Mouse (Mus musculus) gastrocnemius, postnatal 14 days (tissue): ENCODE data around the gene Patj. TPM values are rescaled to one million over a fixed set of nuclear protein-coding genes. Genes with fewer than 3 reads are reported as not detected.

Source experiments
- DNase-seq: peaks from one replicate; pipeline ENCODE4 v3.0.0; 2021; ENCODE audit warnings: mixed read lengths
- intact Hi-C: fragments of 180-260 bp; cut with DNase I; formaldehyde crosslinking; loops from one replicate; pipeline ENCODE4 v1.15.1; 2025; ENCODE audit warnings: low total_unique reads
- total RNA-seq, 2 experiments: library from RNA; stranded (reverse); gene quantifications; 2 replicates each; pipeline ENCODE4 v1.2.3; 2021

Patj gene
- total RNA-seq, 2 experiments from 2014 or later, result 1.9 to 2.7 TPM

DNA sequence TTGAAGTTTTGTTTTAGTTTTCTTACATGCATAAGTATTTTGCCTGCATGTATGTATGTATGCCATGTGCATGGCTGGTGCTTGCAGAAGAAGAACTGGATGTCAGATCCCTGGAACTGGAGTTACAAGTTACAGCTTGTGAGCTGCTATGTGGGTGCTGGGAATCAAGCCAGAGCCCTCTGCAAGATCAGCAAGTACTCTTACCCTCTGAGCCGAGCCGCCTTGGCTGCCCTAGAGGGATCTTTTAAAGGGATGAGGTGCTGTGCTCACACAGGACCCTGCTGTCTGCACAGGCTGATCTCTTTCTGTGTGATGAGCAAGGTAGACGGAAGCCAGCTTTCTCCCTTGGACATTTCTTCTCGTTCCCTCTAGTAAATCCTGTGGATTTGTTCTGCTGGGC, 102.8 kb downstream of the Patj start:
- no peak for DNase-seq
- intact Hi-C loops, result no loop called here

DNA sequence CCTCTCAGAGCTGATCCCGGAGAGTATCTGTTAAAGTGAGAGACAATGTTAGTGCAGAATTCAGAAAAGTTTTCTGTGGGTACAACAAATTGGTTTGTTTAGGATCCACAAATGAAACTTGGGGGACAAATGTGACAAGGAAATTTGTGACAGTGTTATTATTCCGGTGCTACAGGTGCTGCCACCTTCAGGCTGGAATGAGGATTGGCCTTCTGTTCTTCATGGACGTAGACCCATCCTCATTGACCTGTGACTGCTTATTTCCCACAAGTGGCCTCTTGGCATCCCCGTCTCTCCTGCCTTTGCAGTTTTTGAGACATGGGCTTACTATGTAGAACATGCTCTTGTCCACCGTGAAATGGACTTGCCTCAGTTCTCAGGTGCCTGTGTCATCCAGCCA, 104.6 kb downstream of the Patj start:
- no peak for DNase-seq
- intact Hi-C loops, result no loop called here

DNA sequence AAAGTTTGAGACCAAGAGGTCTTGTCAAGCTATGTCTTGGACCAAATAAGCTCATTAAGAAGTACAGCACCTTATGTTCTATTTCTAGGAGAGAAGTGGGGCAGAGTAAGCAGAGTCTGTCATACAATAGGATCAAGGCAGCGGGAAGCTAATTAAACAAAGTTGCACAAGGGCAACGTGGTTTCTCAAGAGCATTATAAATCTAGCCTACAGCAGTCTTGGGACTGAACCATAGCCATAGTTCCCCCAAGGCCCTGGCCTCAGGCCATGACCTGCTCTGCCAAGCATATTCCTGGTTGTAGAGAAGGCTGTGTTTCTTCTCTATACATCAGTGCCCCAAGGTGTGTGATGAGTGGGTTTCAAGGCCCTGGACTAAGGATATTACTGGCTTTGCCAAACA, 105.3 kb downstream of the Patj start:
- DNase-seq, result no peak
- intact Hi-C loops, result no loop called here

DNA sequence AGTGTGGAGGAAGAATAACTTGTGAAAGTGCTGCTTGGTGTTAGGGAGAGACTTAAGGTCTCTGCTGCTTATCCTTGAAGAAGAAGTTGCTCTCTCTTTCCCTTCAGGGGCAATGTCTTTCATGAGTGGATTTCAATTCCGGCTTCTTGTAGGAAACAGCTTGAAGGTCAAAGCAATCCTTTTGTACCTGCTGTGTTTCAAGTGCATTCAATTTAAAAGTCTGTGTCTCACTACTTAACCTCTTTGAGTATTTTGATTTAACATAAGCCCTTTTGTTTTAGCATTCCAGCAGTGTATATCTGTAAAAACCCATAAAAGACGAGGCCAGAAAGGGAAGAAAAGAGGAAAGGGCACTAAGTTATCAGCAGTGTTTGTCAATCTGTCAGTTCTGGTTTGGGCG, 109.2 kb downstream of the Patj start:
- no peak for DNase-seq
- intact Hi-C loops, result no loop called here

DNA sequence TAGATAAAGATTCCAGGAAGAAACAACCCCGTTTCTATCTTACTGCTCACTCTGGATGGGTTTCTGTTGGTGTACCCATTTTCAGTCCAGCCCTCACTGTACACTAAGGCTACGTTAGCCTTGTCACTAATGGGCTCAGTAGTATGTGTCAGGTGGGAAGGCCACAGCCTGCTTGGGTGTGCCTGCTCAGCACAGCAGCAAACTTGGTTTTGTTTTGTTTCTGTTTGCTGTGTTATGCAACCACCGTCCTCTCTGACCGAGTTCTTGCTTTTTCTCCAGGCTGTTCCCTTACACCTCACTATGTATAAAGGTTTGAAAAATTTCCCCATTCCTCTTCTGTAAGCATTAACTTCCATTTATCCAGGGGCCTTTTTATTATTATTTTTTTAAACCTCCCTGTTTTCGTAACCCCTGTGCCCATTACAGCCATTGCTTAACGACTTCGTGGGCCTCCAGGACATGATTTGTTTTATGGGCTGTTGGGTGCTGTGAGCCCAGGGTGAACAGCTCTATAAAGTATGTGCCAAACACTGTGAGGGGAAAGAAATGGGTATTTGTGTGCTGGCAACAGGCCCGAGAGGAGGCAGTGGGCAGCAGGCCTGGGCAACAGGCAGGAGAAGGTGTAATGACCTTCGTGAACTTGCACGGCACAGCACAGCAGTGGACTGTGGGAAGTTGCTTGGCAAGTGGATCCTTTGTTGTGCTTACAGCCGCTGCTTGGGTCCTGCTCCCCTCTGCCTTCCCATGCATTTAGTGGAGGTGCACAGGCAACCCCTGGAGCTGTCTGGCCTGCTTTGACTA, 113.1 kb downstream of the Patj start:
- no peak for DNase-seq
- intact Hi-C loops, result no loop called here

DNA sequence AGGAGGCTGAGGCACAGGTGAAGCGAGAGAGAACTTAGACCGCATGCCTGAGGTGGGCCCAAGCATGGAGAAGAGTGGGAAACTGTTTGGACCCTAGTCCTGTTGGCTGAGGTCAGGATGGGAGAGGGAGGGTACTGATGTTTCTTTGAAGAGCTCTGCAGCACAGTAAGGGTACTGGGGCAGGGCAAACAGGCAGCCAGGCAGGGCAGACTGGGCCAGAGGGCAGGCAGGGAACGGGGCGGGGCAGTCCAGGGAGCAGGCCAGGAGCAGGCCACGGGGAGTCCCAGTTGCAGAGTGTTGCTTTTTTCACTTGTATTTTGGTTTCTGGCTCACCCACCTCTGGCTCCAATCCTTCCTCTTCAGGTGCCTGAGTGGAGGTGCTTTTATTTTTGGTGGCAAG, 114.4 kb downstream of the Patj start:
- peak; percentile 15 for DNase-seq
- intact Hi-C loops, result no loop called here

DNA sequence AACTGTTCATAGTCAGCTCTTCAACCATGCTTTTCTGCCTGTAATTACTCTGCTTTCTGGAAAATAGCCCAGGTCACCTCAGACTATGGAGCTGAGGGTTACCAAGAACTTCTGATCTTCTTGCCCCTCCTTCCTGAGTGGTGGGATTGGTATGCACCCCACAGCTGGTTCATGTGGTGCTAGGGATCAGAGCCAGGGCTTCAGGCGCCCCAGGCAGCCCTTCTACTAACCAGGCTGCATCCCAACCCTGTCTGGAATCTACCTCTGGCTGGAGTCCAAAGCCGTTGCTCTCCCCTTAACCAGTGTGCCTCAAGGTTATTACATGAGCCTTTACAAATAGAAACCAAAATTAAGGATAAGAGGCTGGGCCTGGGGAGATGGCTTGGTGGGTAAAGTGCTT, 115.7 kb downstream of the Patj start:
- intact Hi-C loops, result no loop called here

DNA sequence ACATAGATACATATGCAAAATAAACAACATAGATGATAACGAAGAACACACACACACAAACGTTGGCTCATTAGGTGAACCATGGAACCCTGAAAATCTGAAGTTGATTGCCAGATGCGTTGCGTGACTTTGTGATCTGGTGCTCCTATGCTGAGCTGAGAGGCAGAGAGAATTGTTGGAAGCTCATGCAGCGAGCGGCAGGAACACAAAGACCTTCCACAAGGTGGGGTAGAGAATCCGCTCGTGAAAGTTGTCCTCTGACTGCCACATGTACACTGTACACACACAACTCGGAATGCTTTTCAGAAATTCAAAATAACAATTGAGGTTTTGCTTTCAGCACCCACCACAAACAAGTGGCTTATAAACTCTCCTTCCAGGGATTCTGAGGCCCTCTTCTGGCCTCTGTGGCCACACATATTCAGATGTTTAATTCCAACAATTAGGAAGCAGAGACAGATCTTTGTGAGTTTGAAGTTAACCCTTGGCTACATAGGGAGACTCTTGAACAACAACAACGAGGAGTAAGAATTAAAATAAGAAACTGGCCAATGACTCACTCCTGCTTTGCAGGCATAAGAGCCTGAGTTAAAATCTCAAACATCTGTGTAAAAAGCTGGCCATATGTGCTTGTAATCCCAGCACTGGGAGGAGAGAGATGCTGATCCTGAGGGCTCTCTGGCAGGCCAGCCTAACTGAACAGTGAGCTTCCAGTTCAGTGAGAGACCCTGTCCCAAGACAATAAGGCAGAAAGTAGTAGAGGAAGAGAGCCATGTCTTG, 116.6 kb downstream of the Patj start:
- DNase-seq, result no peak
- intact Hi-C loops, result no loop called here

More for the DNA sequence above, 115.7 kb downstream of the Patj start:
- DNase-seq, result no peak

DNA sequence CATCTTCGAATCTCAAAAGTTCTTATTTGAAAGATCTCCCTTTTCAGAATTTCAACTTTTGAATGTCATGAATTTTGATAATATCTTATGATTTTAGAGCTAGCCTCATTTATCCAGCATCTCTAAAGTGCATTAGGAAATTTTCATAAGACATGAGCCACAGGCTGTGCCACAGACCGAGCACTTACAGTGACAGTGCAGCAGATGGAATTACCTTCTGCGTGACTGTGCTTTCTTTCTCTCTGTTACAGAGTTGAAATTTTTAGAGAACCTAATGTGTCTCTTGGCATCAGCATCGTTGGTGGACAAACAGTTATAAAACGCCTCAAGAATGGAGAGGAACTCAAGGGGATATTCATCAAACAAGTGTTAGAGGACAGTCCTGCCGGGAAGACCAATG, 124.9 kb downstream of the Patj start:
- intact Hi-C loops, result no loop called here
- no peak for DNase-seq

DNA sequence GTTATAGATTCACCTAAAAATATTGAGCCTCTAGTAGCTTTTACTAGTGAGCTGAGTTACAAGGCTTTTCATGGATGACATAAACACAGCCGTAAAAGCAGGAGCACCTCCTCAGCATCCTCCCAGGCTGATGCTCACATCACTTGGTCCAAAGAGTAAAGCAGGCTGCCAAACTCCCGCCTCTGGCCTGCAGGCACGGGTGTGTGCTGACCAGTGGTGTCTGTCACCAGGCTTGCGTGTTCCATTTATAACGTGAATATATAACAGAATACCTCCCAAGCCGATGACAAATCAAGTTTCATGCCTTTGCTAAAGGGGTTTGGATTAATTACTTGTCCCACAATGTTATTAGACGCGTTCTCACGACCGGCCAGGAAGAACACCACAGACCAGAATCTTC, 128.9 kb downstream of the Patj start:
- intact Hi-C loops, result no loop called here
- no peak for DNase-seq

DNA sequence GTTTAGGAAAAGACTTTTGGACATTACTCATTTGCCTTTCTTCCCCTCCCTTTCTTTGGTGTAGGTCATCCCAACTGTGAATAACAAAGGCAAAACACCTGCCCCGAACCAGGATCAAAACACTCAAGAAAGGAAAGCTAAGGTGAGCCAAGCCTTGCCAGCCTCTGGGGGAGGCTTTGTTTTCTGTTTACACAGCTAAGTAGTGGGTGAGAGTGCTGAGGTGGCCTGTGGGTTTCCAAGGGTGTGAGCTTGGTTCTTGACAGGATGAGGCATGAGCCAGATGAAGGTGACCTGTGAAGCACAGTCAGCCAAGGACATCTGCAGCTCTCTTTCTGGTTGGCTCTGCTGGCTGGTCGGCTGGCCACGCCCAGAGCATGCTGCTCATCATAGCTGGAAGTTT, 139.9 kb downstream of the Patj start:
- intact Hi-C loops, result no loop called here
- DNase-seq, result no peak

DNA sequence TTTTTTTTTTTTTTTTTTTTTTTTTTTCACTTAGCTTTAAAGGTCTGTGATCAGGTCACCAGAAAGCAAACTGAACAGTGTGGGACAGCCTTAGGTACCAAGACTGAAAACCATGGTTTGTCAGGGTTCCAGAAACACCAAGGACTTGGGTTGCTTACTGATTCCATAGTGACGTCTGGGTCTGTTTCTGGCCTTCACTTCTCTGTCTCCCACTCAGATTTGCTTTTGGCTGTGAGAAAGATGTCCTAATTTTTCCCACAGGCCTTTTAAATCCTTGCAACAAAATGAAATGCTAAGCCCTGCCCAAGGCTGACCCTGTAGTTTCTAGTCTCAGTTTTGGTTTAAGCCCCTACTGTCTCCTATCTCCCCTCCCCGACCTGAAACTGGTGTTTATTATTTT, 146.0 kb downstream of the Patj start:
- no peak for DNase-seq
- intact Hi-C loops, result no loop called here

DNA sequence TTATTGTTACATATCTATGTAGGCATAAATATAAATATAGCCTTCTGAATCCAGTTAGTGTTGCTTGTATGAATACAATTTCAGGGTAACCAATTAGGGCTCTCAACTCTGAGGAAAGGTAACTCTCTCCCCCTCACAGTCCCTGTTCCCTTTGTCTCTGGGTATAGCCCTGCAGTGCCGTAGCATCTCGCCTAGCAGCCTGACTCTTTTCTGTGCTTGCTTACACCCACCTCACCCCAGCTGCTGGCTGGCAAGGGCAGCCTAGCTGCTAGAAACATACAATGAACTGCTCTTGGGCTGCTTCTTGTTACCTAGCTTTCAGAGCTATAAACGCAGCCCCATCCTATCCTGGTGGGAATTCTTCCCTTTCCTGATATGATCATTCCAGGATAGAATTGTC, 147.4 kb downstream of the Patj start:
- intact Hi-C loops, result no loop called here
- no peak for DNase-seq

DNA sequence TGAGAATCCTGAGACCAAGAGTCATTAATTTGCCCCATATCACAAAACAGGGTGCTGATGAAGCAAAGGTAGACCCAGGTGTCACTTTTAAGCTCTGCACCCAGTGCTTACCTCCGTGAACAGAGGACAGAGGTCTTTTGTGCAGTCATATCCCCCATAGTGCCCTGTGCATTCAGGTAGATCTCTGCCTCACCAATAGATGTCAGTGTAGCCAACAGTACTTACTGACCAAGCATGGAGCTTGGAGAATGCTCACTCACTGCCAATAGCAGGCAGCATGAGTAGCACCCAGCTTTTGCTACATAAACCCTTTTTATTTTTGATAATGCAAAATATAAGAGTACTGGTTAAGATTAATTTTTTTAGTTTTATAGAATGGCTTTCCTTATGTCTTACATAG, 149.8 kb downstream of the Patj start:
- intact Hi-C loops, result loop anchor here (5.0 kb wide), 1 partner anchor 157 kb away; no protein-coding TSS in a partner anchor
- no peak for DNase-seq

DNA sequence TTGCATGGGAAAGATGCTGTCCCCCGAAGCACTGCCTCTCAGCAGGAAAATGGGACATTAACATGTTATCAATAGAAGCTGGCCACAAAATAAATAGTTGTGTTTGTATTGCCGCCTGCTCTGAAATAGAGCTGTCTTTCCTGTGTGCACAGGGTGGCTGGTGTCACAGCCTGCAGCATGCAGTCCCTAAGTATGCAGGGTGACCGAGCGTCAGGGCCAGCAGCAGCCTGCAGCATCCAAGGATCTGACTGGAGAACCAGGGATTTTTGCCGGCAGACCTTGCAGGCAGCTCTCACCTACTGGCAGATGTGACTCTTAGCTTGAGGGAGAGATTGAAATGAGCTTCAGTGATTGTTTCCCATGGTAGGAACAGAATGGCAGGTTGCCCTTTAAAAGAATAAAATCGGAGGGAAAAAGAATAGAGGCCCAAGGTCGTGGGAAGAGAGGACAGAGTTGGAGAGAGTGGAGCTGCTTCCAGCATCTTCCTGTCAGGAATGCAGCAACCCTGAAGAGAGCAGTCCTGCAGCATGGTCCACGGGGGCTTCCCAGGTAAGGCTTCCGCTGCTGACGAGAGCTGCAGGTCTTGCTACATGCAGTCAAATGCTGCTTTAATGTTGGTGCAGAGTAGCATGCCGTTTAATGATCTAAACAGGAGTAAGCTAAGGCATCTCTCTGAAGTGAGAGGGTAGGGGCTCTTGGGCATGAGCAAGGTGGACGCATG, 151.0 kb downstream of the Patj start:
- intact Hi-C loops, result loop anchor here (5.0 kb wide), 1 partner anchor 156 kb away; no protein-coding TSS in a partner anchor

DNA sequence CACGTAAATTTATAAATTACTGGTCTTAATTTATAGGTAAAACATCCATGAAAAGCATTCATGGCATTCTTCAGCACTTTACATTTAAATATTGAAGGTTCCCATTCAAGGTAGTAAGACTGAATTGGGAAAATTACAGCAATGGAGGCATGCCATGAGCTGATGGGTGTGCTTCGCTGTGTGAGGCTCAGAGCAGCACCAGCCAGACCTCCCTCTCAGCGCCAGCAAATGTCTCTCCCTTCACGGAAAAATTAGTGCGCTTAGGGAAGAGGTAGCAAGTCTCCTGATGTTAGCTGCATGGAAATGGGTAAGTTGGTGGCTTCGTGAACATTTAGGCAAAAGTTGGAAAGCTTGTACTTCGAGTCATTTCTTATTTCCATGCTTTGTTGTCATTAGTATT, 153.9 kb downstream of the Patj start:
- no peak for DNase-seq
- intact Hi-C loops, result loop anchor here (5.0 kb wide), 1 partner anchor 153 kb away; no protein-coding TSS in a partner anchor

More for the DNA sequence above, 151.0 kb downstream of the Patj start:
- no peak for DNase-seq

DNA sequence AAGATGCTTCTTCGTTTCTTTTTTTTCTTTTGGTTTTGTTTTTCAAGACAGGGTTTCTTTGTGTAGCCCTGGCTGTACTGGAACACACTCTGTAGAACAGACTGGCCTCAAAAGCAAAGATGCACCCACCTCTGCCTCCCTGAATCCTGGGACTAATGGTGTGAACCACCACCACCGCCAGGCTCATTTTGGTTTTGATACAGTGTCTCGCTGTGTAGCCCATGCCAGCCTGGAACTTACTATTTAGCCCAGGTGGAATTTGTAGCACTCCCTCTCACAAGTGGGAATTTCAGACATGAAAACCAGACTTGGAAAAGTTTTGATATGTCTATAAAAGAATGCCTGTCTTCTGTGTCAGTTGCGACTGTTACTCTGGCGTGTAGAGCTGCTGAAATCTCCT, 154.5 kb downstream of the Patj start:
- DNase-seq, result no peak
- intact Hi-C loops, result no loop called here

DNA sequence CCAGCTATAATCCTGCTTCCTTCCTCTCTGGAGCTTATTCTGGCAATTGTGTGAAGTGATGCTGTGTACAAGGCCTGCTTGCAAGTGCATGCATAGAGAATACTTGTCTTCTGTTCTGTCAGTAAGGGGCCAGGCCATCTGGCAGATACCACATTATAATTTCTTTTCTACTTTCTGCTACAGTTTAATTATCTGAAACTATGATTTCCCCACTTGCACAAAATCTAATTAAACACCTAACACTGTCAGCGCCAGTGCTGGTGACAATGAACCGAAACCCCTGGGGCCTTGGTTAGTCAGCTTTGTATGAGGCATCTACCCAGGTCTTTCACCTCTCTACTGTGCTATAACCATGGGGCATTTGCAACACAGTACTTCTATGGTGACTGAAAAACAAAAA, 160.1 kb downstream of the Patj start:
- intact Hi-C loops, result no loop called here

DNA sequence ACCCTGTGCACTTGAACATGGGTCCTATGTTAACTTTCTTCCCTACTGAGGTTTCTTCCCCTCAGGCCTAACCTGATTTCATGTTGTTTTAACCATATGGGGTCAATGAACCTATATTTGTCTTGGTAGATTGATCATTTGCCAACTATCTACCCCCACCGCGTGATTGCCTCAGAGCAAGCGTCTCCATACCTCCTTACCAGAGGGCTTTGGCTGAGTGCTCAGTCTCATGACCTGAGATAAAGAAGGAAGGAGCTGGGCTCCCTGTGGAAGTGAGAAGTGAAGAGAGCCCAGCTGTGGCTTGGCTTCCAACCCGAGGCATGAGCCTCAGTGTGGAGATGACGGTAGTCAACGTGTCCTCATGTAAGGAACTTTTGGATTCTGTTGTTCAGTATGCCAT, 160.9 kb downstream of the Patj start:
- intact Hi-C loops, result no loop called here

More for the DNA sequence above, 160.1 kb downstream of the Patj start:
- DNase-seq, result no peak

DNA sequence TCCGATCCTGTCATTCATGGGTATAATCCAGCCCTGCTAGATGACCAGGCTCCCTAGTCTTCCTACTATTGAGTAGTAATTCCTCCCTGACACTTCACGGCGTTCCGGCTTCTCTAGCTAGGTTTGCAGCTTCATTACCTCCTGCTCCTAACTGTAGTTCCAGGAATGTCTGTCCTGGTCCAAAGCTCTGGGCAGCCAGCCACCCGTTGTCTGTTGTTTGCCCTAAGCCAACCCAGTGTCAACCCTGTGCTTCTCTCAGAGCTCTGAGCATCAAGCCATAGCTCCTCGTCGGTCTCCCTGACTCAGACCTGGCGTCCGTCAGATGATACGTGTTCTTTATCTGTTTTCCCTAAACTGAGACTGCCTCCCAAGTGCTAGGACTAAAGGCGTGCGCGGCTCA, 161.6 kb downstream of the Patj start:
- DNase-seq, result peak; percentile 32
- intact Hi-C loops, result no loop called here

More for the DNA sequence above, 160.9 kb downstream of the Patj start:
- no peak for DNase-seq
